Mouse (Mus musculus): ENCODE data around the gene Peli1.

DNA sequence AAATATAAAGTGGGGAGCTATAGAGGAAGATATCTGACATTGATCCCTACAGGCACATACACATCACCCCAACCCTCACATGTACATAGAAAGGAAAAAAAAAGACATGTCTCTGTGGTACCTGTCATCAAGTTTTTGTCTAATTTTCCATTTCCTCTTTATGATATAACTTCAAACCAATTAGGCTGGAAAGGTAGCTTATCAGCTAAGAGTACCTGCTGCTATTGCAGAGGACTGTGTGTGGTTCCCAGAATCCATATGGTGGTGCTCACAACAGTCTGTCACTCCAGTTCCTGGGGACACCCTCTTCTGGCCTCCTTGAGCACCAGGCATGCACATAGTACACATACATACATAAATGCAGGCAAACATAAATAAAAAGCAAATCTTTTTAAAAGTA lies 24.7 kb downstream of the Peli1 start:
- TF ChIP-seq POLR2A (IDR thresholded peaks at IDR 0.05; ENCODE audit: borderline replicate concordance, control insufficient read depth, low read depth, low read length) (no peak), CTCF (IDR thresholded peaks at IDR 0.05; ENCODE audit: control insufficient read depth, insufficient read depth, low read length) (no peak)
